Mouse (Mus musculus) erythroblast, embryonic 14.5 days (primary cell): ENCODE results near the gene Gm45808.
"Not testable (repeated sequence)": the region's sequence is repeated elsewhere in the genome, so short reads cannot be mapped to it uniquely, and the experiment has no call there.

Source experiments
- GATA1 ChIP-seq: IDR thresholded peaks from 2 replicates; pipeline ENCODE4 v1.6.1; 2012; ENCODE audit warnings: low read length, inconsistent platforms, mixed read lengths
- TAL1 ChIP-seq: IDR thresholded peaks from 3 replicates; pipeline ENCODE4 v1.6.1; 2012; ENCODE audit warnings: low read length, inconsistent platforms, mixed read lengths

DNA sequence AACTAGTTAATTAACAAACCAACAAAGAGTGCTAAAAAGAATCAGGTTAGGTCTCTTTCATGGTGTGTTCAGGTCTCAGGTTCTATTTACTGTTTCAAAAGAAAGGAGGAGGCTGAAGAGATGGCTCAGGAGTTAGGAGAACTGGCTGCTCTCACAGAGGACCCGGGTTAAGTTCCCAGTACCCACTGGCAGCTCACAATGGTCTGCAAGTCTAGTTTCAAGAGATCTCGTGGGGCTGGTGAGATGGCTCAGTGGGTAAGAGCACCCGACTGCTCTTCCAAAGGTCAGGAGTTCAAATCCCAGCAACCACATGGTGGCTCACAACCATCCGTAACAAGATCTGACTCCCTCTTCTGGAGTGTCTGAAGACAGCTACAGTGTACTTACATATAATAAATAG lies 6.3 kb downstream of the Gm45808 start:
- TF ChIP-seq GATA1, TAL1: not testable (repeated sequence)
